ENCODE assay signal across 7 mouse cellular contexts in genomic region chr9:65523611-65524364, GRCm38 (mm10). TPM values are rescaled to one million over a fixed set of nuclear protein-coding genes. Genes with fewer than 3 reads are reported as not detected.
DNase-seq lines count a peak whose midpoint lies in the region; ATAC-seq and TF ChIP-seq lines count a peak whose summit lies in the region.

No protein-coding gene starts in this region.

- peak; percentile 99 for TF ChIP-seq CTCF in intestine, postnatal 0 days (IDR thresholded peaks at IDR 0.05; ENCODE audit: low read depth)

- 27% methylated on average over 14 of the region's 14 CpGs for WGBS in intestine, postnatal 0 days
- 24% methylated on average over 14 of the region's 14 CpGs for WGBS in midbrain, embryonic 11.5 days

- no peak overlapping the region for H3K4me2 ChIP-seq in intestine, postnatal 0 days (replicated peaks; ENCODE audit: low read depth)
- peak overlapping the region; percentile 1; the same call in 1 of the 2 replicates for H3K4me2 ChIP-seq in midbrain, embryonic 11.5 days

- H3K36me3 ChIP-seq in intestine, postnatal 0 days (ENCODE audit: control insufficient read depth, insufficient read depth), result no peaks in the 10 kb centered on the region
- no peaks in the 10 kb centered on the region for H3K36me3 ChIP-seq in midbrain, embryonic 11.5 days (ENCODE audit: control insufficient read depth, insufficient read depth, low read length)

- no peak overlapping the region for H3K9ac ChIP-seq in intestine, postnatal 0 days (ENCODE audit: low read depth, low read length)
- H3K9ac ChIP-seq in midbrain, embryonic 11.5 days (ENCODE audit: low read length), result no peak overlapping the region

- peak; percentile 87 for DNase-seq in adrenal gland, postnatal 10 days
- peak; percentile 81 for DNase-seq in embryo, embryonic 9.5 days (ENCODE audit: extremely low spot score)
- peak; percentile 59 to 71 for DNase-seq in left cerebral cortex, postnatal 36 days (ENCODE audit: low spot score in 2 of 2)
- peak; percentile 93 for DNase-seq in midbrain, embryonic 11.5 days (ENCODE audit: low spot score, missing footprints)
- DNase-seq in skeletal muscle tissue, adult 2 months (ENCODE audit: low read depth, low spot score), result peak; percentile 78

- no peaks in the 10 kb centered on the region for H3K4me1 ChIP-seq in intestine, postnatal 0 days (replicated peaks; ENCODE audit: control insufficient read depth, insufficient read depth, low read length)
- H3K4me1 ChIP-seq in midbrain, embryonic 11.5 days (ENCODE audit: control insufficient read depth, insufficient read depth, low read length), result peaks cover 4% of the 10 kb centered on the region; the same call in 1 of the 2 replicates

- H3K27ac ChIP-seq in intestine, postnatal 0 days (ENCODE audit: low read depth, low read length), result no peak overlapping the region
- no peak overlapping the region for H3K27ac ChIP-seq in midbrain, embryonic 11.5 days (ENCODE audit: low read depth, low read length)

- peaks cover 5% of the 10 kb centered on the region; the same call in 1 of the 2 replicates for H3K27me3 ChIP-seq in intestine, postnatal 0 days (replicated peaks; ENCODE audit: control insufficient read depth, insufficient read depth, low read length)
- H3K27me3 ChIP-seq in midbrain, embryonic 11.5 days (ENCODE audit: control insufficient read depth, insufficient read depth, low read length), result 0 out of 2 replicates have a peak, but pooled peaks cover 2% of the 10 kb centered on the region

- no peaks in the 10 kb centered on the region for H3K9me3 ChIP-seq in intestine, postnatal 0 days (ENCODE audit: control insufficient read depth)
- no peaks in the 10 kb centered on the region for H3K9me3 ChIP-seq in midbrain, embryonic 11.5 days (ENCODE audit: control insufficient read depth, low read length)

- no peak overlapping the region for H3K4me3 ChIP-seq in intestine, postnatal 0 days (ENCODE audit: low read depth, low read length)
- H3K4me3 ChIP-seq in midbrain, embryonic 11.5 days (ENCODE audit: low read depth, low read length), result no peak overlapping the region

- intact Hi-C loops in left cerebral cortex, postnatal 36 days (cut with DNase I), result loop anchor here (1.0 to 5.0 kb wide), 2 partner anchors 57 to 309 kb away; partner anchors contain the start of gene Plekho2

- ATAC-seq in granulocyte monocyte progenitor cell, adult 5-6 weeks (replicated peaks; ENCODE audit: poor library complexity, severe bottlenecking), result peak; percentile 90
- ATAC-seq in intestine, postnatal 0 days, result peak; percentile 63
- ATAC-seq in midbrain, embryonic 11.5 days (ENCODE audit: low FRiP score), result peak; percentile 74

RNA-seq across cellular contexts. Expression of gene Ankdd1a, which starts 3.8 kb away (rescaled TPM):
- total RNA-seq in adrenal gland, postnatal 10 days (2021), result under 1 TPM in 1 of 2 experiments, not detected in 1; 0.45 TPM
- not detected in 2 replicates for total RNA-seq in granulocyte monocyte progenitor cell, adult 5-6 weeks (2014; fragmentation: Nextera tagmentation)
- not detected in 2 replicates for total RNA-seq in granulocyte monocyte progenitor cell, adult 5-6 weeks (2017)
- polyA plus RNA-seq in intestine, postnatal 0 days (2015; fragmentation: Nextera tagmentation; extraction: Ambion mirVana), result not detected in 2 replicates
- total RNA-seq in left cerebral cortex, postnatal 36 days (2021), result 1 to 10 TPM; 3.1 to 3.4 TPM
- polyA plus RNA-seq in midbrain, embryonic 11.5 days (2014; fragmentation: Nextera tagmentation; extraction: Ambion mirVana), result not detected in 2 replicates

RNA-seq across cellular contexts. Expression of gene Plekho2, which starts 56.1 kb away (rescaled TPM):
- 10 to 100 TPM; 32.5 to 37.8 TPM for total RNA-seq in adrenal gland, postnatal 10 days (2021)
- total RNA-seq in granulocyte monocyte progenitor cell, adult 5-6 weeks (2014; fragmentation: Nextera tagmentation), result 15.4 and 20.2 TPM in 2 replicates
- 7.1 and 12.6 TPM in 2 replicates for total RNA-seq in granulocyte monocyte progenitor cell, adult 5-6 weeks (2017)
- polyA plus RNA-seq in intestine, postnatal 0 days (2015; fragmentation: Nextera tagmentation; extraction: Ambion mirVana), result 6.6 and 6.7 TPM in 2 replicates
- 10 to 100 TPM; 13.2 to 17.6 TPM for total RNA-seq in left cerebral cortex, postnatal 36 days (2021)
- 8.2 and 9.0 TPM in 2 replicates for polyA plus RNA-seq in midbrain, embryonic 11.5 days (2014; fragmentation: Nextera tagmentation; extraction: Ambion mirVana)
